Mouse (Mus musculus): ENCODE measurements around the gene Zfp12.

DNA sequence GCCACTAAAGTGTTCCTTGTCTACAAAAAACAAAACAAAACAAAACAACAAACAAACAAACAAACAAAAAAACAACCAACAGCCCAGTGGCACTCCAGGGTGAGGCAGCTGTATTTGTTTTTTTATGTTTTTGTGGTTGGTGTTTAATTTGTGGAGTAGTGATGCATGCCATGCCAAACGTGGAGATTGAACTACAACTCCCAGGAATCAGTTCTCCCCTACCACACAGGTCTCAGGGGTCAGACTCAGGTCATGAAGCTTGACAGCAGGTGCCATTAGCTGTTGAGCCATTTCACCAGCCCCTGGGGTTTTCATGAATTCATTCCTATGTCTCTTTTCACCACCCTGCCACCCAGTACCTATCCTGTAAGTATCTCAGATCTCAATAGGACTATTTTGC is 30.4 kb downstream of the Zfp12 start:
- TF ChIP-seq POLR2A (IDR thresholded peaks at IDR 0.05; ENCODE audit: control insufficient read depth, low read depth, low read length) (no peak), CTCF (IDR thresholded peaks at IDR 0.05; ENCODE audit: control insufficient read depth, insufficient read depth, insufficient replicate concordance, low read depth, low read length) (no peak)
